Mouse (Mus musculus) neural tube, embryonic 15.5 days (tissue): ENCODE data around the gene Als2cr12. TPM values are rescaled to one million over a fixed set of nuclear protein-coding genes. Genes with fewer than 3 reads are reported as not detected.
"Not testable (repeated sequence)": the region's sequence is repeated elsewhere in the genome, so short reads cannot be mapped to it uniquely, and the experiment has no call there.

Source experiments
- ATAC-seq: fragments of 200-750 bp; cut with Nextera tagmentation; 2 replicates; pipeline ENCODE4 v1.8.0; 2017; ENCODE audit warnings: mild to moderate bottlenecking, moderate TSS enrichment, moderate library complexity; ENCODE audit not compliant: low FRiP score
- H3K27ac ChIP-seq: fragments of 300-500 bp; sonication (generic); replicated peaks from 2 replicates; pipeline ENCODE4 v1.5.1; 2015; ENCODE audit warnings: mild to moderate bottlenecking, inconsistent platforms
- H3K27me3 ChIP-seq: fragments of 300-500 bp; sonication (generic); replicated peaks from 2 replicates; pipeline ENCODE4 v1.6.1; 2015; ENCODE audit warnings: inconsistent platforms
- H3K36me3 ChIP-seq: fragments of 300-500 bp; sonication (generic); 2 replicates; pipeline ENCODE4 v1.6.1; 2015; ENCODE audit warnings: inconsistent platforms
- H3K4me1 ChIP-seq: fragments of 300-500 bp; sonication (generic); 2 replicates; pipeline ENCODE4 v1.6.1; 2015; ENCODE audit warnings: inconsistent platforms
- H3K4me2 ChIP-seq: fragments of 300-500 bp; sonication (generic); 2 replicates; pipeline ENCODE4 v1.6.1; 2015; ENCODE audit warnings: inconsistent platforms, mild to moderate bottlenecking, moderate library complexity
- H3K4me3 ChIP-seq: fragments of 300-500 bp; sonication (generic); replicated peaks from 2 replicates; pipeline ENCODE4 v1.5.1; 2015; ENCODE audit warnings: mild to moderate bottlenecking, inconsistent platforms
- H3K9ac ChIP-seq: fragments of 300-500 bp; sonication (generic); replicated peaks from 2 replicates; pipeline ENCODE4 v1.6.1; 2015; ENCODE audit warnings: mild to moderate bottlenecking, inconsistent platforms
- H3K9me3 ChIP-seq: fragments of 300-500 bp; sonication (generic); replicated peaks from 2 replicates; pipeline ENCODE4 v1.6.1; 2016; ENCODE audit warnings: inconsistent platforms
- WGBS: fragments of 180-500 bp; shearing (Covaris S2); methylation state at CpG from one replicate; pipeline ENCODE4 v1.1.7; 2015; ENCODE audit warnings: mixed read lengths; 5-methylcytosine and 5-hydroxymethylcytosine counted together
- polyA plus RNA-seq: library from polyadenylated mRNA; unstranded; fragments of >200 nt; fragmentation: Nextera tagmentation; extraction: Ambion mirVana; gene quantifications from 2 replicates; pipeline ENCODE4 v1.2.1, GENCODE M21; 2015

Gene Als2cr12
- polyA plus RNA-seq, 1 experiment from 2014 or later = not detected

- Histone ChIP-seq H3K36me3 (no peaks in the 10 kb centered on the region), H3K27ac (no peak overlapping the region), H3K27me3 (no peaks in the 10 kb centered on the region), H3K9ac (no peak overlapping the region), H3K9me3 (no peaks in the 10 kb centered on the region), H3K4me3 (no peak overlapping the region), H3K4me1 (no peaks in the 10 kb centered on the region), H3K4me2 (no peak overlapping the region)
- 88% methylated on average over 2 of the region's 2 CpGs for WGBS
- no peak for ATAC-seq
Observed at GRCm38 (mm10) chr1:58672116-58672515, 23.7 kb downstream of the Als2cr12 start.

- H3K36me3 ChIP-seq, H3K27me3 ChIP-seq, H3K9me3 ChIP-seq, H3K4me2 ChIP-seq, H3K27ac ChIP-seq, H3K4me1 ChIP-seq, ATAC-seq, H3K4me3 ChIP-seq, H3K9ac ChIP-seq: not testable (repeated sequence)
- WGBS = 89% methylated on average over 3 of the region's 3 CpGs
Observed at GRCm38 (mm10) chr1:58669635-58670034, 26.2 kb downstream of the Als2cr12 start.

GRCm38 (mm10) chr1:58668191-58668590 is 27.6 kb downstream of the Als2cr12 start:
- Histone ChIP-seq H3K27me3 (no peaks in the 10 kb centered on the region), H3K4me1 (no peaks in the 10 kb centered on the region), H3K9ac (no peak overlapping the region), H3K4me2 (no peak overlapping the region), H3K9me3 (no peaks in the 10 kb centered on the region), H3K4me3 (no peak overlapping the region), H3K27ac (no peak overlapping the region), H3K36me3 (no peaks in the 10 kb centered on the region)
- WGBS = 83% methylated on average over 5 of the region's 5 CpGs
- ATAC-seq = no peak

GRCm38 (mm10) chr1:58663365-58663764 is 32.4 kb downstream of the Als2cr12 start:
- not testable (repeated sequence) for H3K9ac ChIP-seq, H3K27me3 ChIP-seq, H3K4me2 ChIP-seq, H3K27ac ChIP-seq, H3K4me1 ChIP-seq, ATAC-seq, H3K9me3 ChIP-seq, H3K36me3 ChIP-seq, H3K4me3 ChIP-seq
- WGBS = 88% methylated on average over 3 of the region's 3 CpGs

- not testable (repeated sequence) for H3K9me3 ChIP-seq, ATAC-seq
- WGBS = 94% methylated on average over 5 of the region's 5 CpGs
Observed at GRCm38 (mm10) chr1:58662671-58663070, 33.1 kb downstream of the Als2cr12 start.

GRCm38 (mm10) chr1:58652480-58653403 is 43.0 kb downstream of the Als2cr12 start:
- no peaks in the 10 kb centered on the region for H3K36me3 ChIP-seq
- H3K27ac ChIP-seq = no peak overlapping the region
- H3K9me3 ChIP-seq = no peaks in the 10 kb centered on the region
- peak; percentile 88 for ATAC-seq
- WGBS = under 1% methylated on average over 37 of the region's 37 CpGs
- H3K4me3 ChIP-seq = peak overlapping the region; percentile 58
- H3K9ac ChIP-seq = peak overlapping the region; percentile 65
- peak overlapping the region; percentile 78 for H3K4me2 ChIP-seq
- no peaks in the 10 kb centered on the region for H3K27me3 ChIP-seq
- no peaks in the 10 kb centered on the region for H3K4me1 ChIP-seq

More at GRCm38 (mm10) chr1:58662671-58663070, 33.1 kb downstream of the Als2cr12 start:
- H3K9ac ChIP-seq, H3K4me3 ChIP-seq, H3K36me3 ChIP-seq, H3K27ac ChIP-seq, H3K4me1 ChIP-seq, H3K4me2 ChIP-seq, H3K27me3 ChIP-seq: not testable (repeated sequence)

- Histone ChIP-seq H3K4me2 (peak overlapping the region; percentile 78), H3K4me3 (peak overlapping the region; percentile 58)
- not testable (repeated sequence) for H3K4me1 ChIP-seq, H3K9me3 ChIP-seq, H3K9ac ChIP-seq, H3K27ac ChIP-seq, ATAC-seq, H3K36me3 ChIP-seq, H3K27me3 ChIP-seq
- 86% methylated on average over 17 of the region's 17 CpGs for WGBS
Observed at GRCm38 (mm10) chr1:58651571-58652456, 44.0 kb downstream of the Als2cr12 start.

GRCm38 (mm10) chr1:58628847-58629246 is 66.9 kb downstream of the Als2cr12 start:
- not testable (repeated sequence) for ATAC-seq, H3K4me3 ChIP-seq, H3K9ac ChIP-seq, H3K27me3 ChIP-seq, H3K27ac ChIP-seq, H3K36me3 ChIP-seq, H3K9me3 ChIP-seq, H3K4me2 ChIP-seq, H3K4me1 ChIP-seq
- WGBS = 73% methylated on average over 2 of the region's 2 CpGs

- WGBS = 68% methylated on average over 7 of the region's 7 CpGs
- H3K9ac ChIP-seq = no peak overlapping the region
- H3K4me1 ChIP-seq = no peaks in the 10 kb centered on the region
- no peaks in the 10 kb centered on the region for H3K27me3 ChIP-seq
- no peak overlapping the region for H3K4me3 ChIP-seq
- ATAC-seq = peak; percentile 80
- no peak overlapping the region for H3K4me2 ChIP-seq
- 0 out of 2 replicates have a peak overlapping the region, but pooled peaks have one; percentile 23 for H3K27ac ChIP-seq
- no peaks in the 10 kb centered on the region for H3K9me3 ChIP-seq
- no peaks in the 10 kb centered on the region for H3K36me3 ChIP-seq
Observed at GRCm38 (mm10) chr1:58621996-58622748, 73.6 kb downstream of the Als2cr12 start.

- no peak for ATAC-seq
- H3K4me1 ChIP-seq = no peaks in the 10 kb centered on the region
- H3K36me3 ChIP-seq = no peaks in the 10 kb centered on the region
- 0 out of 2 replicates have a peak overlapping the region, but pooled peaks have one; percentile 8 for H3K27ac ChIP-seq
- H3K27me3 ChIP-seq = no peaks in the 10 kb centered on the region
- no peak overlapping the region for H3K9ac ChIP-seq
- no peak overlapping the region for H3K4me3 ChIP-seq
- no peak overlapping the region for H3K4me2 ChIP-seq
- WGBS = 84% methylated on average over 3 of the region's 3 CpGs
- no peaks in the 10 kb centered on the region for H3K9me3 ChIP-seq
Observed at GRCm38 (mm10) chr1:58621251-58621650, 74.5 kb downstream of the Als2cr12 start.

GRCm38 (mm10) chr1:58618766-58619165 is 77.0 kb downstream of the Als2cr12 start:
- no peak overlapping the region for H3K27ac ChIP-seq
- ATAC-seq = no peak
- H3K9ac ChIP-seq = no peak overlapping the region
- H3K4me2 ChIP-seq = no peak overlapping the region
- no peaks in the 10 kb centered on the region for H3K9me3 ChIP-seq
- H3K27me3 ChIP-seq = no peaks in the 10 kb centered on the region
- 94% methylated on average over 2 of the region's 2 CpGs for WGBS
- H3K4me3 ChIP-seq = no peak overlapping the region
- no peaks in the 10 kb centered on the region for H3K4me1 ChIP-seq
- no peaks in the 10 kb centered on the region for H3K36me3 ChIP-seq
